Mouse (Mus musculus): ENCODE measurements around the gene Bard1. TPM values are rescaled to one million over a fixed set of nuclear protein-coding genes. Genes with fewer than 3 reads are reported as not detected.

The Bard1 gene
- polyA plus RNA-seq, 1 experiment from 2014 or later, result 1.7 TPM

DNA sequence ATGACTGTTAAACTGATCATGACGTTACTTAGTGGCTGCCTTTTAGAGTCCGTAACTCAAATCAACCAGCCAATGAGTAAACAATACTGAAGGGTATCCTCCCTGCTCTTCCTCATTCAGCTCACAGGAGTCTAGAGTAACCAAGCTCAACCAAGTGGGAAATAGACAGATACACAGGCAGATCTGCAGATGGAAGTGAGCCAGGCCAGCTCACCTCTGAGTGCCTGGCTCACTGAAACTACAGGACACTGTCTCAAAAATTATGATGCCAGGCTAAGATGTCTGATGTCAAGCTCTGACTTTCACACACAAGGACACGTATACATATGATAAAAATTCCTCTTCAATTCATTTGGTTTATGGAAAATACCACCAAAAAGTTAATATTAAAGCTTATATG, 59.0 kb downstream of the Bard1 start:
- Histone ChIP-seq H3K27ac (ENCODE audit: low read depth) (no peak overlapping the region), H3K4me1 (ENCODE audit: insufficient read depth) (no peaks in the 10 kb centered on the region), H3K4me3 (ENCODE audit: low read depth, low read length) (no peak overlapping the region), H3K4me2 (ENCODE audit: low read depth, low read length) (no peak overlapping the region), H3K9me3 (ENCODE audit: low read length) (no peaks in the 10 kb centered on the region), H3K36me3 (replicated peaks; ENCODE audit: insufficient read depth, low read length) (no peaks in the 10 kb centered on the region), H3K9ac (replicated peaks) (no peak overlapping the region), H3K27me3 (ENCODE audit: insufficient read depth, low read length) (no peaks in the 10 kb centered on the region)
- no peak for ATAC-seq
- TF ChIP-seq EP300 (IDR thresholded peaks at IDR 0.05; ENCODE audit: low read depth) (no peak), CTCF (IDR thresholded peaks at IDR 0.05; ENCODE audit: low read depth) (no peak)
- 92% methylated on average over 3 of the region's 3 CpGs for WGBS (ENCODE audit: insufficient replicate concordance)
- no peak for DNase-seq

DNA sequence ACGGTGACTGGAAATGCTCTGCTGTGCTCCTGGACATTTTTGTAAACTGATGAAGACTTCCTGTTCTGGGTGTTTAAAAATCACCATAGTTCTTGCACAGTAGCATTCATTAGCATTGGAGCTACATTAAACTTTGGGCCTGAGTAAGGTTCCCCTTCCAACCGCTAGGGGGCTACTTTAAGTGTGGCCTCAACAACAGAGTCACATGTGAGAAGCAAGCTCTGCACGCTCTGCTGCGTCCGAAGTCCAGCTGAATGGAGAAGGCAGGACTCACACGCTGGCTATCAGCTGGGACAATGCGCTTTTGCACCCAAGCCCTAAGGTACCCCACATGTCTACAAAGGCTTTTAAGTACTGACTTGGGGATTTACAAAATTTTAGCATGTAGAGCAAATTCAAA, 65.9 kb downstream of the Bard1 start:
- ATAC-seq (no peak), DNase-seq (peak; percentile 20)
- H3K27me3 ChIP-seq (ENCODE audit: insufficient read depth, low read length), result no peaks in the 10 kb centered on the region
- no peaks in the 10 kb centered on the region for H3K4me1 ChIP-seq (ENCODE audit: insufficient read depth)
- H3K27ac ChIP-seq (ENCODE audit: low read depth), result no peak overlapping the region
- no peak overlapping the region for H3K4me3 ChIP-seq (ENCODE audit: low read depth, low read length)
- TF ChIP-seq CTCF (IDR thresholded peaks at IDR 0.05; ENCODE audit: low read depth) (peak; percentile 72), EP300 (IDR thresholded peaks at IDR 0.05; ENCODE audit: low read depth) (no peak)
- H3K4me2 ChIP-seq (ENCODE audit: low read depth, low read length), result no peak overlapping the region
- peaks cover 6% of the 10 kb centered on the region; the same call in 1 of the 2 replicates for H3K36me3 ChIP-seq (replicated peaks; ENCODE audit: insufficient read depth, low read length)
- no peaks in the 10 kb centered on the region for H3K9me3 ChIP-seq (ENCODE audit: low read length)
- H3K9ac ChIP-seq (replicated peaks), result no peak overlapping the region
- 66% methylated on average over 7 of the region's 7 CpGs for WGBS (ENCODE audit: insufficient replicate concordance)

DNA sequence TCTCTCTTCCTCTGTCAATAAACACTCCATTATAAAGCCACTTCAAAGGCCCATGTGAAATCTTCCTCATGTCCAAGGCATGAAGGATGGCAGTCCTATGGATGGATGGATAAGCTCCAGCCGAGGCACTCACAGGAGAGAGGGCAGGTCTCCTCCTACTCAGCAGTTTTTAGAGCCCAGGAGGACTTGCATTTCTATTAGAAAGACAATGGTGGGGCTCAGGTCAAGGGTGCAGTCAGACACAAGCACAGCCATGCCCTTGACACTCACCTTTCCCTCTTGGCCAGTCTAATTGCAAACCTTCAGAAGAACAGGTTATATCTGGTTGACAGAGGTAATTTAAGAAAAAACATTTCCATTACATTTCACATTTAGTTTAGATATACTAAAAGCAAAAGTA, 67.4 kb downstream of the Bard1 start:
- no peaks in the 10 kb centered on the region for H3K27me3 ChIP-seq (ENCODE audit: insufficient read depth, low read length)
- no peak overlapping the region for H3K9ac ChIP-seq (replicated peaks)
- 83% methylated on average over 1 of the region's 1 CpGs for WGBS (ENCODE audit: insufficient replicate concordance)
- no peaks in the 10 kb centered on the region for H3K9me3 ChIP-seq (ENCODE audit: low read length)
- DNase-seq, result no peak
- TF ChIP-seq EP300 (IDR thresholded peaks at IDR 0.05; ENCODE audit: low read depth), result no peak
- TF ChIP-seq CTCF (IDR thresholded peaks at IDR 0.05; ENCODE audit: low read depth), result no peak
- H3K36me3 ChIP-seq (replicated peaks; ENCODE audit: insufficient read depth, low read length), result peaks cover 8% of the 10 kb centered on the region; the same call in 1 of the 2 replicates
- H3K4me1 ChIP-seq (ENCODE audit: insufficient read depth), result no peaks in the 10 kb centered on the region
- no peak overlapping the region for H3K4me2 ChIP-seq (ENCODE audit: low read depth, low read length)
- no peak overlapping the region for H3K27ac ChIP-seq (ENCODE audit: low read depth)
- no peak for ATAC-seq
- H3K4me3 ChIP-seq (ENCODE audit: low read depth, low read length), result no peak overlapping the region

DNA sequence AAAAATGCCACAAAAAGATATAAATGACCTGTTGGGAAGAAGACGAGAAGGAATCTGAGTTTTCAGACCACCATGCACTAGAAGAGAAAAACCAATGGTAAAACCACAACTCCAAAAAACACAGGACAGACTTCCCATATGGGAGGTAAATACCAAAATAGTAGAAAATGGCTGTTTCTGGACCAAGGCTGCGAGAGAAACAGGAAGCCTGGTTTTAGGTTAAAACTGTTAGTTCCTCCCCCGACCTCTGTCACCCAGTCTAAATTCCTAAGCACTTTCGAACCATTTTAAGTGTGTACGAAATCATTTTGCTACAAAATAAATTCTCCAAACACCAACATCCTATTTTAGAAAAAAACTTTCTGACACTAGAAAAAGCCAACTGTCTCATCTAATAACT, 80.2 kb downstream of the Bard1 start:
- H3K36me3 ChIP-seq (replicated peaks; ENCODE audit: insufficient read depth, low read length), result 0 out of 2 replicates have a peak, but pooled peaks cover 3% of the 10 kb centered on the region
- DNase-seq (no peak), ATAC-seq (no peak)
- no peak overlapping the region for H3K9ac ChIP-seq (replicated peaks)
- H3K4me2 ChIP-seq (ENCODE audit: low read depth, low read length), result no peak overlapping the region
- H3K4me3 ChIP-seq (ENCODE audit: low read depth, low read length), result no peak overlapping the region
- no peak for TF ChIP-seq CTCF (IDR thresholded peaks at IDR 0.05; ENCODE audit: low read depth)
- no peak for TF ChIP-seq EP300 (IDR thresholded peaks at IDR 0.05; ENCODE audit: low read depth)
- H3K4me1 ChIP-seq (ENCODE audit: insufficient read depth), result no peaks in the 10 kb centered on the region
- no peaks in the 10 kb centered on the region for H3K27me3 ChIP-seq (ENCODE audit: insufficient read depth, low read length)
- 38% methylated on average over 5 of the region's 5 CpGs for WGBS (ENCODE audit: insufficient replicate concordance)
- no peaks in the 10 kb centered on the region for H3K9me3 ChIP-seq (ENCODE audit: low read length)
- no peak overlapping the region for H3K27ac ChIP-seq (ENCODE audit: low read depth)

DNA sequence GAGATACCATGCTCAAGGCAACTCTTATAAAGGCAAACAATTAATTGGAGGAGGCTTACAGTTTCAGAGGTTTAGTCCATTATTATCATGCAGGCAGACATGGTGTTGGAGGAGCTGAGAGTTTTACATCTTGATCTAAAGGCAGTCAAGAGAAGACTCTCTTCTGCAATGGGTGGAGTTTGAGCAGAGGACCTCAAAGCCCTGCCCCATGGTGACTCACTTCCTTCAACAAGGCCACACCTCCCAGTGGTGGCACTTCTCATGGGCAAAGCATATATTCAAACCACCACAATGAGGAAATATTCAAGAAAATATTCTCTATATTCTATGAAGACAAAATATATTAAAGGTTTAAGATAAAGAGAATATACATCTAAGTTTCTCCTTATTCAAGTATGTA, 88.6 kb downstream of the Bard1 start:
- Histone ChIP-seq H3K4me3 (ENCODE audit: low read depth, low read length) (no peak overlapping the region), H3K9ac (replicated peaks) (no peak overlapping the region), H3K36me3 (replicated peaks; ENCODE audit: insufficient read depth, low read length) (no peaks in the 10 kb centered on the region), H3K27me3 (ENCODE audit: insufficient read depth, low read length) (no peaks in the 10 kb centered on the region), H3K4me1 (ENCODE audit: insufficient read depth) (no peaks in the 10 kb centered on the region), H3K27ac (ENCODE audit: low read depth) (no peak overlapping the region), H3K4me2 (ENCODE audit: low read depth, low read length) (no peak overlapping the region), H3K9me3 (ENCODE audit: low read length) (no peaks in the 10 kb centered on the region)
- ATAC-seq, result no peak
- DNase-seq, result no peak
- TF ChIP-seq CTCF (IDR thresholded peaks at IDR 0.05; ENCODE audit: low read depth) (no peak), EP300 (IDR thresholded peaks at IDR 0.05; ENCODE audit: low read depth) (no peak)

DNA sequence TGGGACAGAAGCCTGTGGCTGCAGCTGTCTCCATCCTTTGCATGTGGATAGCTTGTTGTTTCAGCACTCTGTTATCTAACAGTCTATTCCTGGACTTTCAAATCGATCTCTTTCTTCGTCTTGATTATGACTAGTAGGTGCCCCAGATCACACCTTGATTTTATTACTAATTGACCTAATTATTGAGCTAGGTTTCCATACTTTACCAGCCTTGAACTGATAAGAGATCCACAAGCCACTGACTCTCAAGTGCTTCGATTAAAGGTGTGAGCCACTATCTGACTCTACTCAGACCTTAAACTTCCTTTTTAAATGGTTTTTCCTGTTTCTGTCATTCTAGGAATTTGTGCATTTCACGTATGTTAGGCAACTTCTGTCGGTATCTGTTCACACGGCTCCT, 96.9 kb downstream of the Bard1 start:
- no peaks in the 10 kb centered on the region for H3K4me1 ChIP-seq (ENCODE audit: insufficient read depth)
- TF ChIP-seq CTCF (IDR thresholded peaks at IDR 0.05; ENCODE audit: low read depth), result no peak
- H3K9me3 ChIP-seq (ENCODE audit: low read length), result no peaks in the 10 kb centered on the region
- H3K4me3 ChIP-seq (ENCODE audit: low read depth, low read length), result no peak overlapping the region
- no peaks in the 10 kb centered on the region for H3K27me3 ChIP-seq (ENCODE audit: insufficient read depth, low read length)
- H3K36me3 ChIP-seq (replicated peaks; ENCODE audit: insufficient read depth, low read length), result no peaks in the 10 kb centered on the region
- 64% methylated on average over 6 of the region's 6 CpGs for WGBS (ENCODE audit: insufficient replicate concordance)
- no peak overlapping the region for H3K9ac ChIP-seq (replicated peaks)
- no peak for ATAC-seq
- no peak overlapping the region for H3K27ac ChIP-seq (ENCODE audit: low read depth)
- no peak overlapping the region for H3K4me2 ChIP-seq (ENCODE audit: low read depth, low read length)
- no peak for DNase-seq

DNA sequence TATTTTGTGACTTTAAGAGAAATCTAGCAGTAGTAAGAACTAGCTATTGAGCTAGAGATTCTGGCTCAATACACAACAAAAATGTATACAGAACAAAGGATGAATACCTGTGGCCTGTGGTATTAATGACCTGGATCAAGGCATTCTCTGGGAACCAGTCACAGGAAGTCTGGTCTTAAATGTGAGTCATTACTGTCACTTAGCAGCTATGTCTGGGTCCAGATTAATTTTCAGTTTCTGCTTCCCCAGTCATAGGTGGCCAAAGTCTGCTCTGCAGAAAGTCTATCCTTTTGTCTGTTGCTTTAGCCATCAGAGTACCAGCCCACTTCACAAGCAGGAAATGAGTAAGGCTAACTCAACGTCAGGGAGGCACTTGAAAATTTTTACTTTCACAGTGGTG, 98.8 kb downstream of the Bard1 start:
- WGBS (ENCODE audit: insufficient replicate concordance), result 28% methylated on average over 1 of the region's 1 CpGs
- no peaks in the 10 kb centered on the region for H3K4me1 ChIP-seq (ENCODE audit: insufficient read depth)
- H3K36me3 ChIP-seq (replicated peaks; ENCODE audit: insufficient read depth, low read length), result no peaks in the 10 kb centered on the region
- no peaks in the 10 kb centered on the region for H3K9me3 ChIP-seq (ENCODE audit: low read length)
- no peak overlapping the region for H3K4me3 ChIP-seq (ENCODE audit: low read depth, low read length)
- H3K9ac ChIP-seq (replicated peaks), result no peak overlapping the region
- no peak overlapping the region for H3K4me2 ChIP-seq (ENCODE audit: low read depth, low read length)
- H3K27me3 ChIP-seq (ENCODE audit: insufficient read depth, low read length), result no peaks in the 10 kb centered on the region
- no peak for TF ChIP-seq EP300 (IDR thresholded peaks at IDR 0.05; ENCODE audit: low read depth)
- no peak for TF ChIP-seq CTCF (IDR thresholded peaks at IDR 0.05; ENCODE audit: low read depth)
- ATAC-seq (no peak), DNase-seq (no peak)
- no peak overlapping the region for H3K27ac ChIP-seq (ENCODE audit: low read depth)
